Mouse (Mus musculus) right cerebral cortex, postnatal 14 days (tissue): ENCODE measurements at regions not wholly inside any gene's neighbourhood (a gene's known extent, or its start where the extent isn't known, plus 50 kb on each side); places are given as distances from the start of the nearest gene placed in this dataset.

Experiments used
- DNase-seq: peaks from one replicate; pipeline ENCODE4 v3.0.0; 2022

GRCm38 (mm10) chr9:50257162-50257561 is 87.6 kb downstream of the Rpl10-ps3 start:
- DNase-seq = no peak

GRCm38 (mm10) chr9:50244982-50245671 is 99.6 kb downstream of the Rpl10-ps3 start:
- no peak for DNase-seq

- DNase-seq = no peak
These were observed 103.8 kb downstream of the Rpl10-ps3 start for GRCm38 (mm10) chr9:50240923-50241322.

GRCm38 (mm10) chr9:50235908-50236307 is 108.9 kb downstream of the Rpl10-ps3 start:
- no peak for DNase-seq

- no peak for DNase-seq
These were observed 110.1 kb downstream of the Rpl10-ps3 start for GRCm38 (mm10) chr9:50234655-50235054.

DNA sequence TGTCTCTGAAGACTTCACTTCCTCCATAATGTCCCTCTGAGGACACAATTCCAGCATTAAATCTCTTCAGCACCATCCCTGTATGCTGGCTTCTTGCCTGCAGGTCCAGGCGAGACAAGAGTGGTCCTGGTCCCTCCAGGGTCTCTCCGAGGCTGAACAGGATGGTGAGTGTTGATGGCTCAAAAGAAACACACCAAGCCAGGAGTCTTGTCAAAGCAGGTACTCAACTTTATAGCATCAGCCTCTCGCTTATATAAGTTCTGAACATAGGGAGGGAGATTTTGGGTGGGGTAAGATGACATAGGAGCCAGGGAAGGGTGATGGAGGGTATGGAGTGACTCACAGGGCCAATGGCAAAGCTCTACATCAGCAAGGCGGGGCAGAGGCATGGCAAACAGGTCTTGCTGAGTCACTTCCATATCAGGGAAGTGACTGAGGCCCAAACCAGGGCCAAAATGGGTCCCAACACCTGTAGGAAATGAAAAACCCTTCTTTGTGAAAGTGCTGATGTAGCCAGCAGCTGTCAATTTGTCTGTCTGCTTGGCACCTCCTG is 111.7 kb downstream of the Rpl10-ps3 start:
- DNase-seq = no peak

GRCm38 (mm10) chr9:50210481-50210880 is 134.3 kb downstream of the Rpl10-ps3 start:
- DNase-seq = no peak

GRCm38 (mm10) chr9:50199422-50200218 is 145.1 kb downstream of the Rpl10-ps3 start:
- DNase-seq = no peak

GRCm38 (mm10) chr9:50192400-50193110 is 152.2 kb downstream of the Rpl10-ps3 start:
- DNase-seq = no peak

DNA sequence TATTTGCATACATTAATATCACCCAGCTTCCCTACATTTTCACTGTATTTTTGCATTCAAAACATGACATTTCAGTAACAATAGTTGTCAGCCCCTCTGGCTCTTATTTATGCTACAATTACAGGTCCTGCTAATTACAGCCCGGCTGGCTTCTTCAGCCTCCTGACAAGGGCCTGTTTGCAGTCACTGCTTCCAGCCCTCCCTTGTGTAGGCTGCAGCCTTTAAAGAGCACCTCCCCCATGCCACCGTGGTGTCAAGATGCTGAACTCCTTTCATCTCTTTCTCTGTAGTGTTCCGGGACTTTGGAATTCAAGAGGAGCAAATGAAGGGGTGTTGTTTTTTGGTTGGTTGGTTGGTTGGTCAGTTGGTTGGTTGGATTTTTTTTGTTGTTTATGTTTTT is 153.6 kb downstream of the Rpl10-ps3 start:
- no peak for DNase-seq

DNA sequence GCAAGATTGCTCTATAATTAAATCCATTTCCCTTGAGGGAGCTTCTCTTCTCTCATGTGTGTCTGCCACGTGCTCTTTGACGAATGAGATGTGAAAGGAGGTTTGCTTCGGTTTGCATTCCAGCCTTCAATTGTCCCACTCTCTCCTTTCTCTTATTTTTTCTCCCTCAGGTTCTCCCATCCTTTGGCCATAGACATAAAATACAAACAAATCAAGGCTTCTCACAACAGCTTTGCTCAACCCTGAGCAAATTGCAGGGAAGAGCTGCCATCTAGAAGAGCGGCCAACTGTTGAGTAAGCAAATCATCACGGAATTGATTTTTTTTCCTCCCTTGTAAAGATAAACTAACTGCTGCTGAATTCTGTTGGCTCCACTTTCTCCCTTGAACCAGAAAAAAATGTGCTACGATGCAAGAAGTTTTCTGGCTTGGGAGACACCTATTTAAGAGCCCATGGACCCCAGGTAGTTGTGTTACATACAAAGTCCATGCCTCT is 156.1 kb downstream of the Rpl10-ps3 start:
- DNase-seq = no peak

DNA sequence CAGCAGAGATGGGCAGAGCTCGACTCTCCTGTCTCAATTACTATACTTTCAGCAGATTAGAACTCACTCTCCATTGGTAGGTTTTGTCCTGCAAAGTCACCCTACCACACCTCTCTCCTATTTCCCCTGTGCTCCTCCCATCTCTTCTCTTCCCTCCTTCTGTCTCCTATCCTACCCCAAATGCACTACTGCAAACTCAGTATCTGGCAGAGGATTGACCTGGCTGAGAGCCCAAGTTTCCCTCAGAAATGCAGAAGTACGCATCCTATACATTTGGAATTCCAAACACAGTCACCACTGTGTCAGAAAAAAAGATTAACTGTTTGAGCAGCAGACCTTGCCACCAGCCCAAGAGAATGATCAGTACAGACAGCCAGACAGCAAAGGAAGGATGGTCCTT is 163.4 kb downstream of the Rpl10-ps3 start:
- no peak for DNase-seq

GRCm38 (mm10) chr9:50176131-50176530 is 168.6 kb downstream of the Rpl10-ps3 start:
- no peak for DNase-seq

DNA sequence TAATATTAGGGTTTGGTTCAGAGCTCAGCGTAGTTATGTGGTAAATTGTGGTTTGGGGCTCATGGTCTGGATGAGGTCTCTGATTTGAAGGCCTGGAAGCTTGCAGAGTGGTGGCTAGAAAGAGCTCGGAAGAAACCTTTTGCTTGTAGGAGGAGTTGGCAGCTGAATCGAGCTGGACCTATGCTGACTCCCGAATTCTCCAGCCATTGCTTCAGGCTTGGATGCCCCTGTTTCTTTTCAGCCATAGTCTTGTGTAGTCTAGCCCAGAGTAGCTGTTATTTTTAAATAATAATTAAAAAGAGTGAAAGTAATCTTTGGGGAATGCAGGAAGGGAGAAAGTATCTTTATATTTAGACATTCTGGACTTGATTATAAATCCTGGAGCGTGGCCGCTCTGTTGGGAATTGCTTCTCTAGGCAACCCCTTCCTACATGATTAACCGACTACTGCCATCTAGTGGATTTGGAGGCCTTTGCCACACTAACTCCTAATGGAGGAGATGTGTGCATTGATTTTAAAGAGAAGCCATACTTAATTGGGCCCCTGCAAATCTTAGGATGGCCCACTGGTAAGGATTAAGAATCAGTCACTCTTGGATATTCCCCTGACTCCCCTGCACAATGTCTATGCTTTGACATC is 172.8 kb downstream of the Rpl10-ps3 start:
- DNase-seq = peak; percentile 69

- DNase-seq = no peak
These were observed 173.6 kb downstream of the Rpl10-ps3 start for GRCm38 (mm10) chr9:50171164-50171563.

DNA sequence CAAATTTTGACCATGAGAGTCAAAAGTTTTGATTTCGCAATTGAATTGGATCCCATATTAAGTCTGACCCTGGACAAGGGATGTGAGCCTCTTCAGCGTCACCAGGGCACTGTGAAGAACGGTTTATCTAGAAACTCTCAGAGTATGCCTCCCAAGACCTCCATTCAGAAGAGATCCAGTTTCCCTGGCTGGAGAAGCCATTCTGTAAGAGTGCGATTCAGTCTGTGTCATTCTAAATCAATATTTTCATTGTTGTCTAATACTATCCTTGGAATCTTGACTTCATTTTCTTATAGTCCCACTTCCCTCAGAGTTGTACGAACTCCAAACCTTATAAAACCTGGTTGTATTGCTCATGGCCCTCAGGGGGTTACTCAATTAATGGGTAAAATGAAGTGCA is 174.1 kb downstream of the Rpl10-ps3 start:
- DNase-seq = no peak

DNA sequence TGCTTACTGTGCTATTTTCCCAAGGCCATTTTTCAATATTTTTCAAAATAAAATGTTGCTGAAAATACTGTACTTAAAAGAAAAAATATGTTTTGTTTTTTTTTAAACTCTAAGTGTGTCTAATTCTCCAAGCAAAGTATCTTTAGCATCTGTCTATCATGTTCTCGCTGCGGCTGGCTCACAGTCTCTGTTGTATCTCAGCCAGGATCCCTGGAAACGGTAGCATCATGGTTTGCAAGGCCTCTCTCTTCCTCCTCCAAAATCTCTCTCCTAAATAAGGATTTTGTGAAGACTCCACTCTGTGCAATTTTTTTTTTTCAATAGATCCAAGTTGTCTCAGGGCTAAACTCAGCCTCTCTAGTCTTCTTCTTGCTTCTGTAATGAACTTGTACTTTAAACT is 190.2 kb downstream of the Rpl10-ps3 start:
- DNase-seq = no peak

- no peak for DNase-seq
These were observed 194.7 kb downstream of the Rpl10-ps3 start for GRCm38 (mm10) chr9:50150091-50150490.

DNA sequence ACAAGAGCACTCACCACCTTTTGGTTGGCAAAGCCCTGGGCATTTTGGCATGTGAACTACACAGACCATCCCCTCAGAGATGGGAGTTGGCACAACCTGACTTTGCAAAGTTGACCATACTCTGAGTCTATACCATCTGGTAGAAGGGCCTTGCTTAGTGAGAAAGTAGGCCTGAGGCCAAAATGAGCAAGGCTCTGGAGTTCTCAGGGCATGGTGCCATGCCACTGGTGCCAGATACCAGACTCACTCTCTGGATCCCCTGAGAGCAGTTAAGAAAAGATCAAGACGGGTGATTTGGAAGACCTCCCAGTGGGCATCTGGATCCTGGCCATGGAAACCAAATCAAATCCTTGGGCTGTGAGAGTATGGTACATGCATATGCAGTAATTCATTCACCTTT is 202.0 kb downstream of the Rpl10-ps3 start:
- DNase-seq = peak; percentile 20

- no peak for DNase-seq
These were observed 202.7 kb downstream of the Rpl10-ps3 start for GRCm38 (mm10) chr9:50142091-50142490.

- DNase-seq = no peak
These were observed 203.6 kb downstream of the Rpl10-ps3 start for GRCm38 (mm10) chr9:50141176-50141575.

DNA sequence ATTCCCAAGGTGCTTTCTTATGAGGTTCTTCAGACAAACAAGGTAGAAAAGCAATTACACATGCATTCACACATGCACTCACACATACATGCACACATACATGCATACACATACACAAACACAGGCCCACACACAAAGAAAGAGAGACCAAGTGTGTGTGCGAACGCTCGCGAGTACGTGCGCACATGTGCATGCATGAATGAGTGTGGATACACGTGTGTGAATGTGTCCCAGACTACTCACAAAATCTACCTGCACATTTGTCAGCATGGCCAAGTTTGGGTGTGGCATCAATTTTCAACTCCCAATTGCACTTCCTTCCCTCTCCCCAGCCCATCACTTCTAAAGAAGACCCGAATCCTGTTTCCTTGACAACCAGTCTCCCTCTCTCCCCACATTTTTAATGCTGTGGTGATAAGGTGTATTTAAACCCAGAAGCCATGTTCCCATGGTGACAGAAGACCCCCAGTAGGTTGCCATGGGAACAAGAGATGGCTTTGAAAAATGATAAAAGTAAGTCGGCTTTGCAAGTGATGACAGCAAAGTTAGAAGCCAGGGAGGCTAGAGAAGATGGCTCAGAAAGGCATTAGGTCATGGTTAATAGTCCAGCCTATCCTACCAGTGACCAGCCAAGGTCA is 206.3 kb downstream of the Rpl10-ps3 start:
- DNase-seq = no peak
